ENCODE assay signal across 8 mouse cellular contexts in the genomic region with DNA sequence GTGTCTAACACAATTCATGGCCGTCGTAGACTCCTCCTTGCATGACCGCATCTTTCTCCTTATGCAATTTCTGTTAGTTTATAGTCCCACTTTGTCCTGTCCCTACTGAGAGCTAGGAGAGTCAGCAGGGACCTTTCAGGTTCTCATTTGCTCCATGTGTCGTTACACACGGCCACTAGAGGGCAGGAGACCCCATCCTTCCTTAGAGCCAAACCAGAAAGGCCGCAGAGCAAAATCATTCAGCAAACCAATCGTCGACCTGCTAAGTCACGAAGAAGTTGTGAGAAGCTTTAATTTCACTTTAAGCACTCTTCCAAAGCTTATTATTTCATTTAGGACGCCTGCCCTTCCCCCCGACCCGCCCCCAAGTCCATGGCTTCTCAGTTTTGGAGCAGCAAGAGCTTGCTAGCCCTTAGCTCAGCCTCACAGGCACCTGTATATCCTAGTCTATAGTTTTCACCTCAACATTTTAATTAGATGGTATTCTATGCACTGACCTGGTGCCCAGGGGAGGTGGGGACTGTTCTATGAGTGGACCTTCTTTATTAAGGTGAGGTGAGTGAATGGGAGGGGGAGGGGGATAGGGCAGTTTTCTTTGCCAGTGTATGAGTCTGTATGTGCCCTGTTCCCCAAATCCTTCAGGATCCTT. TPM values are rescaled to one million over a fixed set of nuclear protein-coding genes. Genes with fewer than 3 reads are reported as not detected.
A peak's percentile ranks its signal among the peaks of the same experiment; 100 is the strongest.
DNase-seq lines count a peak whose midpoint lies in the region; ATAC-seq lines count a peak whose summit lies in the region.

No protein-coding gene starts in this region.

- peak; percentile 84 to 86 for DNase-seq in B cell, adult 2 months
- peak; percentile 75 for DNase-seq in R1 (ENCODE audit: low read depth, low spot score)
- peak; percentile 87 for DNase-seq in embryo, embryonic 10.5 days (ENCODE audit: low spot score)
- peak; percentile 88 for DNase-seq in kidney, postnatal 10 days
- DNase-seq in retina, embryonic 14.5 days (ENCODE audit: low spot score): peak; percentile 82
- peak; percentile 86 for DNase-seq in thymus, postnatal 4 days

- H3K36me3 ChIP-seq in heart, embryonic 15.5 days: no peaks in the 10 kb centered on the region
- no peaks in the 10 kb centered on the region for H3K36me3 ChIP-seq in lung, embryonic 16.5 days (ENCODE audit: control insufficient read depth, insufficient read depth, low read length)

- H3K4me1 ChIP-seq in heart, embryonic 15.5 days (replicated peaks): peaks cover 3% of the 10 kb centered on the region; the same call in 1 of the 2 replicates
- no peaks in the 10 kb centered on the region for H3K4me1 ChIP-seq in lung, embryonic 16.5 days (replicated peaks; ENCODE audit: control insufficient read depth, insufficient read depth, low read length)

- no peak overlapping the region for H3K9ac ChIP-seq in heart, embryonic 15.5 days
- H3K9ac ChIP-seq in lung, embryonic 16.5 days (ENCODE audit: low read length): no peak overlapping the region

- H3K4me3 ChIP-seq in heart, embryonic 15.5 days: no peak overlapping the region
- no peak overlapping the region for H3K4me3 ChIP-seq in lung, embryonic 16.5 days (ENCODE audit: low read length)

- H3K27ac ChIP-seq in heart, embryonic 15.5 days: no peak overlapping the region
- H3K27ac ChIP-seq in lung, embryonic 16.5 days (ENCODE audit: low read length): no peak overlapping the region

- H3K9me3 ChIP-seq in heart, embryonic 15.5 days (replicated peaks): no peaks in the 10 kb centered on the region
- no peaks in the 10 kb centered on the region for H3K9me3 ChIP-seq in lung, embryonic 16.5 days (ENCODE audit: control insufficient read depth, low read length)

- H3K4me2 ChIP-seq in heart, embryonic 15.5 days: 0 out of 2 replicates have a peak overlapping the region, but pooled peaks have one; percentile 10
- no peak overlapping the region for H3K4me2 ChIP-seq in lung, embryonic 16.5 days (ENCODE audit: low read depth, low read length)

- no peak for ATAC-seq in heart, embryonic 15.5 days (replicated peaks; ENCODE audit: insufficient number of reproducible peaks, insufficient read depth, low FRiP score, low read depth)
- peak; percentile 40; the same call in 1 of the 2 replicates for ATAC-seq in lung, embryonic 16.5 days (ENCODE audit: low read depth)

- WGBS in heart, embryonic 15.5 days: 7% methylated on average over 12 of the region's 12 CpGs
- 9% methylated on average over 12 of the region's 12 CpGs for WGBS in lung, embryonic 16.5 days

- H3K27me3 ChIP-seq in heart, embryonic 15.5 days: no peaks in the 10 kb centered on the region
- H3K27me3 ChIP-seq in lung, embryonic 16.5 days (ENCODE audit: control insufficient read depth, insufficient read depth, low read depth, low read length): no peaks in the 10 kb centered on the region; the same call in 1 of the 2 replicates

RNA-seq across cellular contexts. Expression of a gene that starts 1.2 kb away (rescaled TPM):
- 1.6 and 1.7 TPM in 2 replicates for polyA plus RNA-seq in heart, embryonic 15.5 days (2015; fragmentation: Nextera tagmentation; extraction: Ambion mirVana)
- 5.9 and 6.1 TPM in 2 replicates for polyA plus RNA-seq in lung, embryonic 16.5 days (2015; fragmentation: Nextera tagmentation; extraction: Ambion mirVana)

RNA-seq across cellular contexts. Expression of a gene that starts 19.2 kb away (rescaled TPM):
- polyA plus RNA-seq in heart, embryonic 15.5 days (2015; fragmentation: Nextera tagmentation; extraction: Ambion mirVana): 0.94 and 1.0 TPM in 2 replicates
- polyA plus RNA-seq in lung, embryonic 16.5 days (2015; fragmentation: Nextera tagmentation; extraction: Ambion mirVana): 0.41 and 0.57 TPM in 2 replicates

RNA-seq across cellular contexts. Expression of a gene that starts 30.1 kb away (rescaled TPM):
- polyA plus RNA-seq in heart, embryonic 15.5 days (2015; fragmentation: Nextera tagmentation; extraction: Ambion mirVana): 7.9 and 10.3 TPM in 2 replicates
- 14.2 and 14.6 TPM in 2 replicates for polyA plus RNA-seq in lung, embryonic 16.5 days (2015; fragmentation: Nextera tagmentation; extraction: Ambion mirVana)

RNA-seq across cellular contexts. Expression of a gene that starts 38.6 kb away (rescaled TPM):
- polyA plus RNA-seq in heart, embryonic 15.5 days (2015; fragmentation: Nextera tagmentation; extraction: Ambion mirVana): 23.5 and 27.1 TPM in 2 replicates
- 53.8 and 58.5 TPM in 2 replicates for polyA plus RNA-seq in lung, embryonic 16.5 days (2015; fragmentation: Nextera tagmentation; extraction: Ambion mirVana)

RNA-seq across cellular contexts. Expression of a gene that starts 43.9 kb away (rescaled TPM):
- polyA plus RNA-seq in heart, embryonic 15.5 days (2015; fragmentation: Nextera tagmentation; extraction: Ambion mirVana): 5.7 and 7.3 TPM in 2 replicates
- polyA plus RNA-seq in lung, embryonic 16.5 days (2015; fragmentation: Nextera tagmentation; extraction: Ambion mirVana): 6.2 and 7.4 TPM in 2 replicates
